ENCODE assay signal across 25 mouse cellular contexts in the genomic region with DNA sequence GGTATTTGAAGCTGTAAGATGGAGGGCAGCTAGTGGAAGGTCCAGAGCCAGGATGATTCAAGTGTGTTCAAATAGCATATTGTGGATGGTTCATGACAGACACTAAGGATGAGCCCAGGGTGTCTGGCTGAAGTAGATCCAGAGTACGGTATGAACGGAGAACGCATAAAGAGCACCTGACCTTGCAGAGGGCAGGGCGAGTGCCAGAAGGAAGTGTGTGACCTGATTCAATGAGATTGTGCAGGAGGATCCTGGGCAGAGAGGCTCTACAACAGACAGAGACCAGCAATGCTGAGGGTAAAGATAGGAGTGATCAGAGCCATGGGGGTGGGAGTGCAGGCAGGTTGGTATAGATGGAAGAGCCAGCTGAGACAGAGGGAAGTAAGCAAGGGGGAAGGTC. TPM values are rescaled to one million over a fixed set of nuclear protein-coding genes. Genes with fewer than 3 reads are reported as not detected.
DNase-seq lines count a peak whose midpoint lies in the region; ATAC-seq and TF ChIP-seq lines count a peak whose summit lies in the region.
"Had no signal": no experiment of that assay in that cellular context is flagged by ENCODE, and none has a peak within 500 bp of the region (broad histone marks: within the 10 kb centered on the region; RNA-seq: fewer than 3 reads in every experiment).

No protein-coding gene starts in this region.

- H3K27ac ChIP-seq in gastrocnemius, adult 2 months: peak overlapping the region; percentile 83; the same call in 1 of the 2 replicates
- H3K27ac ChIP-seq in hindbrain, embryonic 10.5 days: 0 out of 2 replicates have a peak overlapping the region, but pooled peaks have one; percentile 50
- H3K27ac ChIP-seq in hindbrain, embryonic 13.5 days: no peak overlapping the region
- H3K27ac ChIP-seq in midbrain, embryonic 11.5 days (ENCODE audit: low read depth, low read length): no peak overlapping the region
- H3K27ac ChIP-seq in midbrain, embryonic 10.5 days (replicated peaks): no peak overlapping the region
- H3K27ac ChIP-seq: forebrain, embryonic 12.5 days; forebrain, embryonic 15.5 days; heart, embryonic 13.5 days; hindbrain, embryonic 15.5 days had no signal

- ATAC-seq in hindbrain, embryonic 13.5 days (ENCODE audit: low FRiP score): no peak
- ATAC-seq in midbrain, embryonic 11.5 days (ENCODE audit: low FRiP score): no peak
- ATAC-seq: activated CD4-positive, CD25-positive, alpha-beta regulatory T cell, adult 4 months; forebrain, embryonic 15.5 days had no signal

- no peak overlapping the region for H3K4me3 ChIP-seq in gastrocnemius, adult 2 months
- no peak overlapping the region for H3K4me3 ChIP-seq in hindbrain, embryonic 10.5 days
- no peak overlapping the region for H3K4me3 ChIP-seq in hindbrain, embryonic 13.5 days
- no peak overlapping the region for H3K4me3 ChIP-seq in midbrain, embryonic 11.5 days (ENCODE audit: low read depth, low read length)
- H3K4me3 ChIP-seq in midbrain, embryonic 10.5 days: no peak overlapping the region
- no peak overlapping the region for H3K4me3 ChIP-seq in myocyte
- H3K4me3 ChIP-seq: embryonic facial prominence, embryonic 10.5 days; embryonic facial prominence, embryonic 13.5 days; erythroblast, embryonic 14.5 days; forebrain, embryonic 12.5 days; forebrain, embryonic 15.5 days; heart, embryonic 10.5 days; heart, embryonic 13.5 days; hindbrain, embryonic 15.5 days had no signal

- no peak overlapping the region for H3ac ChIP-seq in myocyte (ENCODE audit: control insufficient read depth, insufficient read length)

- no peaks in the 10 kb centered on the region for H3K79me2 ChIP-seq in myocyte (ENCODE audit: control insufficient read depth, insufficient read depth)

- no peak overlapping the region for H3K4me2 ChIP-seq in hindbrain, embryonic 13.5 days
- no peak overlapping the region for H3K4me2 ChIP-seq in midbrain, embryonic 11.5 days
- H3K4me2 ChIP-seq in myocyte (ENCODE audit: low read depth): peak overlapping the region; percentile 33
- H3K4me2 ChIP-seq: embryonic facial prominence, embryonic 13.5 days; forebrain, embryonic 12.5 days; forebrain, embryonic 15.5 days; heart, embryonic 13.5 days; hindbrain, embryonic 15.5 days had no signal

- no peak for TF ChIP-seq CTCF in gastrocnemius, adult 2 months (IDR thresholded peaks at IDR 0.05)

- H3K4me1 ChIP-seq in hindbrain, embryonic 10.5 days (replicated peaks): peaks cover 29% of the 10 kb centered on the region
- peaks cover 8% of the 10 kb centered on the region for H3K4me1 ChIP-seq in hindbrain, embryonic 13.5 days (replicated peaks)
- no peaks in the 10 kb centered on the region for H3K4me1 ChIP-seq in midbrain, embryonic 11.5 days (ENCODE audit: control insufficient read depth, insufficient read depth, low read length)
- peaks cover 10% of the 10 kb centered on the region for H3K4me1 ChIP-seq in midbrain, embryonic 10.5 days
- H3K4me1 ChIP-seq: forebrain, embryonic 15.5 days; hindbrain, embryonic 15.5 days had no signal

- H3K9me3 ChIP-seq in hindbrain, embryonic 10.5 days: no peaks in the 10 kb centered on the region
- no peaks in the 10 kb centered on the region for H3K9me3 ChIP-seq in hindbrain, embryonic 13.5 days
- no peaks in the 10 kb centered on the region for H3K9me3 ChIP-seq in midbrain, embryonic 11.5 days (ENCODE audit: control insufficient read depth, low read length)
- no peaks in the 10 kb centered on the region for H3K9me3 ChIP-seq in midbrain, embryonic 10.5 days (replicated peaks)
- H3K9me3 ChIP-seq: embryonic facial prominence, embryonic 10.5 days; embryonic facial prominence, embryonic 13.5 days; forebrain, embryonic 12.5 days; forebrain, embryonic 15.5 days; heart, embryonic 10.5 days; heart, embryonic 13.5 days; hindbrain, embryonic 15.5 days had no signal

- no peak for DNase-seq in gastrocnemius, adult 2 months
- DNase-seq in gastrocnemius, postnatal 4 days (ENCODE audit: low spot score in 2 of 2): no peak
- DNase-seq in hindbrain, embryonic 10.5 days (ENCODE audit: low spot score): no peak
- DNase-seq in midbrain, embryonic 11.5 days (ENCODE audit: low spot score, missing footprints): peak; percentile 17
- no peak for DNase-seq in midbrain, embryonic 10.5 days (ENCODE audit: low spot score)
- no peak for DNase-seq in cerebellum, postnatal 10 days
- DNase-seq: adrenal gland, adult 8-10 months; adrenal gland, postnatal 25 days; cerebellum, adult 18-20 months; cerebellum, adult 9-10 months; cerebellum, postnatal 25 days; gastrocnemius, postnatal 10 days; gastrocnemius, postnatal 36 days; heart, adult 18-20 months had no signal

- no peaks in the 10 kb centered on the region for H3K36me3 ChIP-seq in hindbrain, embryonic 10.5 days
- H3K36me3 ChIP-seq in hindbrain, embryonic 13.5 days: no peaks in the 10 kb centered on the region
- H3K36me3 ChIP-seq in midbrain, embryonic 11.5 days (ENCODE audit: control insufficient read depth, insufficient read depth, low read length): no peaks in the 10 kb centered on the region
- H3K36me3 ChIP-seq in midbrain, embryonic 10.5 days: no peaks in the 10 kb centered on the region
- H3K36me3 ChIP-seq in myocyte (ENCODE audit: control insufficient read depth, insufficient read depth): no peaks in the 10 kb centered on the region
- H3K36me3 ChIP-seq: embryonic facial prominence, embryonic 10.5 days; embryonic facial prominence, embryonic 13.5 days; forebrain, embryonic 12.5 days; forebrain, embryonic 15.5 days; heart, embryonic 10.5 days; heart, embryonic 13.5 days; hindbrain, embryonic 15.5 days had no signal

- H3K9ac ChIP-seq in hindbrain, embryonic 13.5 days: no peak overlapping the region
- no peak overlapping the region for H3K9ac ChIP-seq in midbrain, embryonic 11.5 days (ENCODE audit: low read length)
- H3K9ac ChIP-seq: embryonic facial prominence, embryonic 13.5 days; forebrain, embryonic 12.5 days; forebrain, embryonic 15.5 days; hindbrain, embryonic 15.5 days had no signal

- 90% methylated on average over 4 of the region's 4 CpGs for WGBS in hindbrain, embryonic 10.5 days
- WGBS in hindbrain, embryonic 13.5 days: 98% methylated on average over 4 of the region's 4 CpGs
- 92% methylated on average over 4 of the region's 4 CpGs for WGBS in midbrain, embryonic 11.5 days
- 94% methylated on average over 4 of the region's 4 CpGs for WGBS in midbrain, embryonic 10.5 days

- no peak for TF ChIP-seq POLR2A in myocyte (IDR thresholded peaks at IDR 0.05; ENCODE audit: insufficient read length, low read depth)

- no peaks in the 10 kb centered on the region for H3K27me3 ChIP-seq in hindbrain, embryonic 10.5 days (ENCODE audit: insufficient read depth, poor library complexity, severe bottlenecking)
- H3K27me3 ChIP-seq in hindbrain, embryonic 13.5 days: no peaks in the 10 kb centered on the region
- no peaks in the 10 kb centered on the region for H3K27me3 ChIP-seq in midbrain, embryonic 11.5 days (ENCODE audit: control insufficient read depth, insufficient read depth, low read length)
- H3K27me3 ChIP-seq in midbrain, embryonic 10.5 days (ENCODE audit: low read depth, poor library complexity, severe bottlenecking): no peaks in the 10 kb centered on the region
- no peaks in the 10 kb centered on the region for H3K27me3 ChIP-seq in myocyte (ENCODE audit: control insufficient read depth, insufficient read depth, insufficient read length)
- H3K27me3 ChIP-seq: forebrain, embryonic 12.5 days; forebrain, embryonic 15.5 days; hindbrain, embryonic 15.5 days had no signal

- intact Hi-C loops in gastrocnemius, adult 2 months (cut with DNase I): no loop called here

TF ChIP-seq in myocyte, 11 proteins besides CTCF, POLR2A, EP300 and RAD21:
- TF ChIP-seq MAX (IDR thresholded peaks at IDR 0.05; ENCODE audit: low read depth): no peak
TF ChIP-seq in myocyte: peak in this region for 0.

RNA-seq across cellular contexts. Expression of a gene that starts 14.2 kb away (rescaled TPM):
- total RNA-seq in gastrocnemius, adult 2 months (2021): 10 to 100 TPM; 19.7 to 22.3 TPM
- total RNA-seq in gastrocnemius, postnatal 4 days (2021): 10 to 100 TPM; 30.4 to 36.9 TPM
- 37.8 and 38.5 TPM in 2 replicates for polyA plus RNA-seq in hindbrain, embryonic 10.5 days (2016; fragmentation: Nextera tagmentation; extraction: Ambion mirVana)
- polyA plus RNA-seq in hindbrain, embryonic 13.5 days (2015; fragmentation: Nextera tagmentation; extraction: Ambion mirVana): 35.0 and 36.2 TPM in 2 replicates
- 65.4 and 67.9 TPM in 2 replicates for polyA plus RNA-seq in midbrain, embryonic 11.5 days (2014; fragmentation: Nextera tagmentation; extraction: Ambion mirVana)
- 38.1 and 42.9 TPM in 2 replicates for polyA plus RNA-seq in midbrain, embryonic 10.5 days (2016; fragmentation: Nextera tagmentation; extraction: Ambion mirVana)
- polyA plus RNA-seq in myocyte (2012; fragmentation: generic; extraction: Trizol): 9.1 TPM

RNA-seq across cellular contexts. Expression of a gene that starts 32.1 kb away (rescaled TPM):
- total RNA-seq in gastrocnemius, adult 2 months (2021): 100 to 1,000 TPM; 118 to 136 TPM
- 10 to 100 TPM; 63.2 to 72.8 TPM for total RNA-seq in gastrocnemius, postnatal 4 days (2021)
- polyA plus RNA-seq in hindbrain, embryonic 10.5 days (2016; fragmentation: Nextera tagmentation; extraction: Ambion mirVana): 57.4 and 63.7 TPM in 2 replicates
- polyA plus RNA-seq in hindbrain, embryonic 13.5 days (2015; fragmentation: Nextera tagmentation; extraction: Ambion mirVana): 45.9 and 49.4 TPM in 2 replicates
- polyA plus RNA-seq in midbrain, embryonic 11.5 days (2014; fragmentation: Nextera tagmentation; extraction: Ambion mirVana): 91.3 and 95.2 TPM in 2 replicates
- polyA plus RNA-seq in midbrain, embryonic 10.5 days (2016; fragmentation: Nextera tagmentation; extraction: Ambion mirVana): 60.6 and 63.9 TPM in 2 replicates
- 16.4 TPM for polyA plus RNA-seq in myocyte (2012; fragmentation: generic; extraction: Trizol)

Comparison
In these comparisons a context has a peak if more than half of its experiments do, and no peak if none do; other contexts are left out.
1. H3K27ac ChIP-seq: peak in gastrocnemius, adult 2 months (single experiment) and hindbrain, embryonic 10.5 days (single experiment); none in hindbrain, embryonic 13.5 days (single experiment), midbrain, embryonic 11.5 days (single experiment) and midbrain, embryonic 10.5 days (single experiment).